Mouse (Mus musculus) forebrain, embryonic 11.5 days (tissue): Measurements from ENCODE around the gene Sez6. TPM values are rescaled to one million over a fixed set of nuclear protein-coding genes. Genes with fewer than 3 reads are reported as not detected.

ENCODE experiments used
- ATAC-seq: fragments of 200-750 bp; cut with Nextera tagmentation; replicated peaks from 2 replicates; pipeline ENCODE4 v1.8.0; 2017; ENCODE audit warnings: moderate TSS enrichment; ENCODE audit not compliant: low FRiP score
- DNase-seq: peaks from one replicate; pipeline ENCODE4 v3.0.0-alpha.2; 2017; ENCODE audit warnings: low spot score
- H3K27ac ChIP-seq: fragments of 300-500 bp; sonication (generic); 2 replicates; pipeline ENCODE4 v1.5.1; 2014; ENCODE audit warnings: low read depth, low read length
- H3K27me3 ChIP-seq: fragments of 300-500 bp; sonication (generic); 2 replicates; pipeline ENCODE4 v1.6.1; 2014; ENCODE audit warnings: mild to moderate bottlenecking, low read length, mixed read lengths; ENCODE audit not compliant: control insufficient read depth, insufficient read depth
- H3K36me3 ChIP-seq: fragments of 300-500 bp; sonication (generic); 2 replicates; pipeline ENCODE4 v1.6.1; 2014; ENCODE audit warnings: mild to moderate bottlenecking, low read length, moderate library complexity, mixed read lengths; ENCODE audit not compliant: control insufficient read depth, insufficient read depth
- H3K4me1 ChIP-seq: fragments of 300-500 bp; sonication (generic); replicated peaks from 2 replicates; pipeline ENCODE4 v1.6.1; 2014; ENCODE audit warnings: low read length, mixed read lengths; ENCODE audit not compliant: control insufficient read depth, insufficient read depth
- H3K4me2 ChIP-seq: fragments of 300-500 bp; sonication (generic); 2 replicates; pipeline ENCODE4 v1.6.1; 2014; ENCODE audit warnings: low read depth, mild to moderate bottlenecking, low read length, moderate library complexity, mixed read lengths; ENCODE audit not compliant: severe bottlenecking
- H3K4me3 ChIP-seq: fragments of 300-500 bp; sonication (generic); 2 replicates; pipeline ENCODE4 v1.5.1; 2014; ENCODE audit warnings: low read depth, low read length
- H3K9ac ChIP-seq: fragments of 300-500 bp; sonication (generic); 2 replicates; pipeline ENCODE4 v1.6.1; 2014; ENCODE audit warnings: low read length
- H3K9me3 ChIP-seq: fragments of 300-500 bp; sonication (generic); 2 replicates; pipeline ENCODE4 v1.6.1; 2016; ENCODE audit warnings: low read length, mixed read lengths; ENCODE audit not compliant: control insufficient read depth
- WGBS: fragments of 180-500 bp; shearing (Covaris S2); extraction: QIAGEN DNeasy Blood & Tissue Kit; methylation state at CpG from one replicate; pipeline ENCODE4 v1.1.7; 2014; 5-methylcytosine and 5-hydroxymethylcytosine counted together
- polyA plus RNA-seq: library from polyadenylated mRNA; unstranded; fragments of >200 nt; fragmentation: Nextera tagmentation; extraction: Ambion mirVana; gene quantifications from 2 replicates; pipeline ENCODE4 v1.2.1, GENCODE M21; 2014

Gene Sez6
- polyA plus RNA-seq, 1 experiment from 2014 or later, result 14.3 TPM

- under 1% methylated on average over 53 of the region's 63 CpGs for WGBS
- peaks cover 4% of the 10 kb centered on the region; the same call in 1 of the 2 replicates for H3K36me3 ChIP-seq
- H3K9me3 ChIP-seq, result no peaks in the 10 kb centered on the region
- DNase-seq (peak; percentile 87), ATAC-seq (no peak)
- H3K4me2 ChIP-seq, result peak overlapping the region; percentile 77
- peak overlapping the region; percentile 90 for H3K9ac ChIP-seq
- H3K4me3 ChIP-seq, result peak overlapping the region; percentile 70
- peaks cover 7% of the 10 kb centered on the region; the same call in 1 of the 2 replicates for H3K4me1 ChIP-seq
- H3K27me3 ChIP-seq, result no peaks in the 10 kb centered on the region
- H3K27ac ChIP-seq, result peak overlapping the region; percentile 93
Observed at GRCm38 (mm10) chr11:77983937-77984835, 53.6 kb downstream of the Sez6 start.

GRCm38 (mm10) chr11:77984836-77985231, 54.2 kb downstream of the Sez6 start:
- Histone ChIP-seq H3K4me1 (peaks cover 7% of the 10 kb centered on the region; the same call in 1 of the 2 replicates), H3K27ac (peak overlapping the region; percentile 93), H3K4me2 (peak overlapping the region; percentile 77), H3K9ac (peak overlapping the region; percentile 90), H3K9me3 (no peaks in the 10 kb centered on the region), H3K27me3 (no peaks in the 10 kb centered on the region), H3K4me3 (peak overlapping the region; percentile 70), H3K36me3 (peaks cover 5% of the 10 kb centered on the region; the same call in 1 of the 2 replicates)
- DNase-seq (peak; percentile 76), ATAC-seq (no peak)
- WGBS, result under 1% methylated on average over 13 of the region's 13 CpGs

GRCm38 (mm10) chr11:77985541-77986065, 55.0 kb downstream of the Sez6 start:
- WGBS, result 72% methylated on average over 3 of the region's 3 CpGs

GRCm38 (mm10) chr11:77989071-77989690, 58.6 kb downstream of the Sez6 start:
- 94% methylated on average over 13 of the region's 13 CpGs for WGBS
- H3K27me3 ChIP-seq, result no peaks in the 10 kb centered on the region
- DNase-seq, result no peak

More at GRCm38 (mm10) chr11:77985541-77986065, 55.0 kb downstream of the Sez6 start:
- H3K9ac ChIP-seq, result peak overlapping the region; percentile 90; the same call in 1 of the 2 replicates
- H3K4me3 ChIP-seq, result peak overlapping the region; percentile 70
- peak overlapping the region; percentile 93; the same call in 1 of the 2 replicates for H3K27ac ChIP-seq
- peaks cover 7% of the 10 kb centered on the region; the same call in 1 of the 2 replicates for H3K4me1 ChIP-seq
- H3K4me2 ChIP-seq, result peak overlapping the region; percentile 77
- ATAC-seq, result no peak
- DNase-seq, result no peak
- H3K9me3 ChIP-seq, result no peaks in the 10 kb centered on the region
- H3K36me3 ChIP-seq, result peaks cover 5% of the 10 kb centered on the region; the same call in 1 of the 2 replicates
- H3K27me3 ChIP-seq, result no peaks in the 10 kb centered on the region

GRCm38 (mm10) chr11:77995556-77995955, 65.0 kb downstream of the Sez6 start:
- no peak overlapping the region for H3K9ac ChIP-seq
- WGBS, result 90% methylated on average over 1 of the region's 1 CpGs
- no peaks in the 10 kb centered on the region for H3K27me3 ChIP-seq
- H3K27ac ChIP-seq, result no peak overlapping the region
- no peak overlapping the region for H3K4me2 ChIP-seq
- no peaks in the 10 kb centered on the region for H3K4me1 ChIP-seq
- ATAC-seq (no peak), DNase-seq (no peak)
- no peak overlapping the region for H3K4me3 ChIP-seq
- H3K9me3 ChIP-seq, result no peaks in the 10 kb centered on the region
- no peaks in the 10 kb centered on the region; the same call in 1 of the 2 replicates for H3K36me3 ChIP-seq

More at GRCm38 (mm10) chr11:77989071-77989690, 58.6 kb downstream of the Sez6 start:
- no peaks in the 10 kb centered on the region for H3K9me3 ChIP-seq
- peaks cover 5% of the 10 kb centered on the region; the same call in 1 of the 2 replicates for H3K36me3 ChIP-seq
- no peak overlapping the region for H3K9ac ChIP-seq
- H3K27ac ChIP-seq, result no peak overlapping the region
- no peak for ATAC-seq
- H3K4me3 ChIP-seq, result no peak overlapping the region
- peaks cover 7% of the 10 kb centered on the region; the same call in 1 of the 2 replicates for H3K4me1 ChIP-seq
- no peak overlapping the region for H3K4me2 ChIP-seq

GRCm38 (mm10) chr11:78006446-78006845, 75.8 kb downstream of the Sez6 start:
- Histone ChIP-seq H3K27me3 (no peaks in the 10 kb centered on the region), H3K9ac (no peak overlapping the region), H3K4me3 (no peak overlapping the region), H3K9me3 (no peaks in the 10 kb centered on the region), H3K36me3 (peaks cover 25% of the 10 kb centered on the region; the same call in 1 of the 2 replicates), H3K27ac (no peak overlapping the region), H3K4me2 (no peak overlapping the region), H3K4me1 (no peaks in the 10 kb centered on the region)
- ATAC-seq, result no peak
- 96% methylated on average over 5 of the region's 5 CpGs for WGBS
- no peak for DNase-seq

GRCm38 (mm10) chr11:78019676-78020075, 89.1 kb downstream of the Sez6 start:
- Histone ChIP-seq H3K4me3 (no peak overlapping the region), H3K4me2 (no peak overlapping the region), H3K9me3 (no peaks in the 10 kb centered on the region), H3K36me3 (peaks cover 30% of the 10 kb centered on the region), H3K4me1 (no peaks in the 10 kb centered on the region), H3K27ac (no peak overlapping the region), H3K9ac (no peak overlapping the region), H3K27me3 (no peaks in the 10 kb centered on the region)
- ATAC-seq (no peak), DNase-seq (peak; percentile 87)
- 26% methylated on average over 4 of the region's 4 CpGs for WGBS

- DNase-seq, result peak; percentile 70
- H3K9ac ChIP-seq, result no peak overlapping the region
- WGBS, result 86% methylated on average over 8 of the region's 8 CpGs
- H3K4me2 ChIP-seq, result no peak overlapping the region
- no peak overlapping the region for H3K4me3 ChIP-seq
- no peaks in the 10 kb centered on the region for H3K4me1 ChIP-seq
- H3K27me3 ChIP-seq, result no peaks in the 10 kb centered on the region
- H3K27ac ChIP-seq, result no peak overlapping the region
- peaks cover 27% of the 10 kb centered on the region for H3K36me3 ChIP-seq
- ATAC-seq, result no peak
- H3K9me3 ChIP-seq, result no peaks in the 10 kb centered on the region
Observed at GRCm38 (mm10) chr11:78023607-78024006, 93.0 kb downstream of the Sez6 start.
